9 mouse cellular contexts compared by ENCODE assay signal in genomic region chr15:77797609-77798411, GRCm38 (mm10). TPM values are rescaled to one million over a fixed set of nuclear protein-coding genes. Genes with fewer than 3 reads are reported as not detected.
DNase-seq lines count a peak whose midpoint lies in the region; ATAC-seq lines count a peak whose summit lies in the region.
"Had no signal": no experiment of that assay in that cellular context is flagged by ENCODE, and none has a peak within 500 bp of the region (broad histone marks: within the 10 kb centered on the region; RNA-seq: fewer than 3 reads in every experiment).

No protein-coding gene starts in this region.

- H3K9ac ChIP-seq in embryonic facial prominence, embryonic 15.5 days: no peak overlapping the region
- no peak overlapping the region for H3K9ac ChIP-seq in hindbrain, embryonic 14.5 days
- no peak overlapping the region for H3K9ac ChIP-seq in liver, embryonic 13.5 days

- H3K4me2 ChIP-seq in embryonic facial prominence, embryonic 15.5 days (replicated peaks): peak overlapping the region; percentile 29
- H3K4me2 ChIP-seq in hindbrain, embryonic 14.5 days (replicated peaks): no peak overlapping the region
- H3K4me2 ChIP-seq in liver, embryonic 13.5 days: no peak overlapping the region

- H3K4me1 ChIP-seq in embryonic facial prominence, embryonic 15.5 days: peaks cover 42% of the 10 kb centered on the region
- H3K4me1 ChIP-seq in hindbrain, embryonic 14.5 days (replicated peaks; ENCODE audit: control insufficient read depth, insufficient read depth, low read length): peaks cover 12% of the 10 kb centered on the region
- peaks cover 56% of the 10 kb centered on the region for H3K4me1 ChIP-seq in liver, embryonic 13.5 days (replicated peaks)

- H3K27ac ChIP-seq in embryonic facial prominence, embryonic 15.5 days (replicated peaks): peak overlapping the region; percentile 95
- peak overlapping the region; percentile 68 for H3K27ac ChIP-seq in hindbrain, embryonic 14.5 days
- peak overlapping the region; percentile 78 for H3K27ac ChIP-seq in liver, embryonic 13.5 days

- peak; percentile 89 for DNase-seq in 416B (ENCODE audit: low read depth)
- DNase-seq in Muller cell, postnatal 12 days (ENCODE audit: inconsistent ontology term): peak; percentile 85
- DNase-seq in hindbrain, embryonic 14.5 days (ENCODE audit: low spot score): no peak
- DNase-seq in liver, embryonic 13.5 days: no peak
- no peak for DNase-seq in left cerebral cortex, postnatal 4 days
- no peak for DNase-seq in layer of hippocampus, postnatal 36 days

- H3K36me3 ChIP-seq in embryonic facial prominence, embryonic 15.5 days: peaks cover 51% of the 10 kb centered on the region
- peaks cover 5% of the 10 kb centered on the region for H3K36me3 ChIP-seq in hindbrain, embryonic 14.5 days (replicated peaks; ENCODE audit: control insufficient read depth, insufficient read depth)
- H3K36me3 ChIP-seq in liver, embryonic 13.5 days: peaks cover 96% of the 10 kb centered on the region

- 63% methylated on average over 14 of the region's 14 CpGs for WGBS in embryonic facial prominence, embryonic 15.5 days
- WGBS in hindbrain, embryonic 14.5 days: 85% methylated on average over 14 of the region's 14 CpGs
- 70% methylated on average over 14 of the region's 14 CpGs for WGBS in liver, embryonic 13.5 days (ENCODE audit: insufficient replicate concordance)

- H3K27me3 ChIP-seq in embryonic facial prominence, embryonic 15.5 days: no peaks in the 10 kb centered on the region
- no peaks in the 10 kb centered on the region for H3K27me3 ChIP-seq in hindbrain, embryonic 14.5 days (ENCODE audit: control insufficient read depth, insufficient read depth, low read length)
- no peaks in the 10 kb centered on the region for H3K27me3 ChIP-seq in liver, embryonic 13.5 days

- intact Hi-C loops in left cerebral cortex, postnatal 4 days (cut with DNase I): no loop called here

- ATAC-seq in embryonic facial prominence, embryonic 15.5 days (ENCODE audit: insufficient number of reproducible peaks, low FRiP score, low TSS enrichment, low read depth): no peak
- ATAC-seq in hindbrain, embryonic 14.5 days (ENCODE audit: low FRiP score): no peak
- ATAC-seq in liver, embryonic 13.5 days (ENCODE audit: low read depth): no peak
- no peak for ATAC-seq in monocyte, adult 5-6 weeks (replicated peaks; ENCODE audit: insufficient number of reproducible peaks, low FRiP score, low TSS enrichment, poor library complexity, severe bottlenecking)

- no peaks in the 10 kb centered on the region for H3K9me3 ChIP-seq in embryonic facial prominence, embryonic 15.5 days (replicated peaks)
- no peaks in the 10 kb centered on the region for H3K9me3 ChIP-seq in hindbrain, embryonic 14.5 days (ENCODE audit: control insufficient read depth, low read length)
- H3K9me3 ChIP-seq in liver, embryonic 13.5 days (replicated peaks): no peaks in the 10 kb centered on the region

- no peak overlapping the region for H3K4me3 ChIP-seq in embryonic facial prominence, embryonic 15.5 days (replicated peaks)
- no peak overlapping the region for H3K4me3 ChIP-seq in hindbrain, embryonic 14.5 days (replicated peaks; ENCODE audit: low read length)
- no peak overlapping the region for H3K4me3 ChIP-seq in liver, embryonic 13.5 days (replicated peaks)
- H3K4me3 ChIP-seq: erythroblast, embryonic 14.5 days had no signal

RNA-seq across cellular contexts. Expression of gene Apol8, which starts 41.0 kb away (rescaled TPM):
- polyA plus RNA-seq in embryonic facial prominence, embryonic 15.5 days (2015; fragmentation: Nextera tagmentation; extraction: Ambion mirVana): 0.08 and 0.18 TPM in 2 replicates
- polyA plus RNA-seq in hindbrain, embryonic 14.5 days (2014; fragmentation: Nextera tagmentation; extraction: Ambion mirVana): not detected in 2 replicates
- 29.8 and 34.9 TPM in 2 replicates for polyA plus RNA-seq in liver, embryonic 13.5 days (2015; fragmentation: Nextera tagmentation; extraction: Ambion mirVana)
- total RNA-seq in monocyte, adult 5-6 weeks (2017): 2.9 to 6.6 TPM (median 4.8 TPM) in 3 replicates
- total RNA-seq in left cerebral cortex, postnatal 4 days (2021): under 1 TPM; 0.48 to 0.97 TPM
- total RNA-seq in layer of hippocampus, postnatal 36 days (2021): 1 to 10 TPM; 4.0 to 6.7 TPM

RNA-seq across cellular contexts. Expression of gene Myh9, which starts 44.2 kb away (rescaled TPM):
- 41.1 and 41.7 TPM in 2 replicates for polyA plus RNA-seq in embryonic facial prominence, embryonic 15.5 days (2015; fragmentation: Nextera tagmentation; extraction: Ambion mirVana)
- 14.4 and 14.6 TPM in 2 replicates for polyA plus RNA-seq in hindbrain, embryonic 14.5 days (2014; fragmentation: Nextera tagmentation; extraction: Ambion mirVana)
- 18.3 and 22.2 TPM in 2 replicates for polyA plus RNA-seq in liver, embryonic 13.5 days (2015; fragmentation: Nextera tagmentation; extraction: Ambion mirVana)
- total RNA-seq in monocyte, adult 5-6 weeks (2017): 908 to 1,221 TPM (median 925 TPM) in 3 replicates
- 10 to 100 TPM; 59.5 to 63.4 TPM for total RNA-seq in left cerebral cortex, postnatal 4 days (2021)
- 100 to 1,000 TPM in 1 of 2 experiments, 10 to 100 TPM in 1; 92.4 to 103 TPM for total RNA-seq in layer of hippocampus, postnatal 36 days (2021)

Comparison
In these comparisons a context has a peak if more than half of its experiments do, and no peak if none do; other contexts are left out.
1. DNase-seq: peak in 416B (single experiment) and Muller cell, postnatal 12 days (single experiment); none in hindbrain, embryonic 14.5 days (single experiment), liver, embryonic 13.5 days (single experiment), left cerebral cortex, postnatal 4 days (single experiment) and layer of hippocampus, postnatal 36 days (0 of 2).
2. Peak in every context shown above with its lines, with median percentiles within 50 percentile points of each other: H3K27ac ChIP-seq.